Mouse (Mus musculus) liver, embryonic 12.5 days (tissue): Measurements from ENCODE around the gene Slx1b. TPM values are rescaled to one million over a fixed set of nuclear protein-coding genes. Genes with fewer than 3 reads are reported as not detected.
"Not testable (repeated sequence)": the region's sequence is repeated elsewhere in the genome, so short reads cannot be mapped to it uniquely, and the experiment has no call there.

Experiments used
- ATAC-seq: fragments of 200-750 bp; cut with Nextera tagmentation; 2 replicates; pipeline ENCODE4 v1.8.0; 2017; ENCODE audit warnings: moderate number of reproducible peaks, mild to moderate bottlenecking, moderate library complexity
- H3K27ac ChIP-seq: fragments of 300-500 bp; sonication (generic); 2 replicates; pipeline ENCODE4 v1.5.1; 2016; ENCODE audit warnings: mild to moderate bottlenecking
- H3K27me3 ChIP-seq: fragments of 300-500 bp; sonication (generic); replicated peaks from 2 replicates; pipeline ENCODE4 v1.6.1; 2016; ENCODE audit warnings: mild to moderate bottlenecking, moderate library complexity
- H3K36me3 ChIP-seq: fragments of 300-500 bp; sonication (generic); 2 replicates; pipeline ENCODE4 v1.6.1; 2016; ENCODE audit warnings: mild to moderate bottlenecking, moderate library complexity
- H3K4me1 ChIP-seq: fragments of 300-500 bp; sonication (generic); 2 replicates; pipeline ENCODE4 v1.6.1; 2016
- H3K4me2 ChIP-seq: fragments of 300-500 bp; sonication (generic); 2 replicates; pipeline ENCODE4 v1.6.1; 2016; ENCODE audit warnings: mild to moderate bottlenecking, moderate library complexity
- H3K4me3 ChIP-seq: fragments of 300-500 bp; sonication (generic); 2 replicates; pipeline ENCODE4 v1.5.1; 2016; ENCODE audit warnings: mild to moderate bottlenecking, moderate library complexity
- H3K9ac ChIP-seq: fragments of 300-500 bp; sonication (generic); 2 replicates; pipeline ENCODE4 v1.6.1; 2016; ENCODE audit warnings: mild to moderate bottlenecking, moderate library complexity
- H3K9me3 ChIP-seq: fragments of 300-500 bp; sonication (generic); replicated peaks from 2 replicates; pipeline ENCODE4 v1.6.1; 2016; ENCODE audit warnings: mild to moderate bottlenecking, moderate library complexity
- WGBS: fragments of 180-500 bp; shearing (Covaris S2); methylation state at CpG from one replicate; pipeline ENCODE4 v1.1.7; 2016; ENCODE audit not compliant: insufficient replicate concordance; 5-methylcytosine and 5-hydroxymethylcytosine counted together
- polyA plus RNA-seq: library from polyadenylated mRNA; unstranded; fragments of >200 nt; fragmentation: Nextera tagmentation; extraction: Ambion mirVana; gene quantifications from 2 replicates; pipeline ENCODE4 v1.2.1, GENCODE M21; 2016

Gene Slx1b
- polyA plus RNA-seq: 4.5 and 5.1 TPM in 2 replicates

DNA sequence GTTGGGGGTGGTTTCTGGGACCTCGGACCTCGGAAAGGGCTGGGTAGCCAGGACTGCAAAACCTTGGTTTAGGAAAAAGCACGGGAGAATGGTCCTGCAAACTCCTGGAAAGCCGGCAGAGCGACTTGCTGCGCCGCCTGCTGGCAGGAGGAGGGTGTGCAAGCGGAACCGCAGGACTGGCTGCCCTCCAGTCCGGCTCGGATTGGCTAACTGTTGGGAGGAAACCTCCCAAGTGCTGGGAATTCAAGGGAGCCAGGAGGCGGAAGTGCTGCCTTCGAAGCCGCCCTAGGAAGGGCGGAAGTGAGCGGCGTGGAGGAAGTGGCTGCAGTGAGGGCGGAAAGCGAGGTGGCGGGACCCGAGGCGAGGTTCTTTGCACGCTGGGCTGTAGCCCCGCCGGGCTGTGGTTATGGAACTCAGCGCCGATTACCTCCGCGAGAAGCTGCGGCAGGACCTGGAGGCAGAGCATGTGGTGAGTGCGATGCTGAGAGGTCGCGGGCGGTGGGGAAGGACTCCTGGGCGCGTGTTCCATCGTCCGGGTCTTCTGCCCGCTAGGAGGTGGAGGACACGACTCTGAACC is at the start of gene Slx1b:
Gene Slx1b, minus strand, starts transcription at position 154 of the 577 bp plus-strand sequence.
- peak; percentile 95 for ATAC-seq
- Histone ChIP-seq H3K36me3 (peaks cover 47% of the 10 kb centered on the region), H3K4me3 (peak within 1 kb of the TSS; percentile 92), H3K9me3 (no peaks in the 10 kb centered on the region), H3K4me2 (peak within 1 kb of the TSS; percentile 95), H3K27ac (peak within 1 kb of the TSS; percentile 91), H3K4me1 (peaks cover 59% of the 10 kb centered on the region), H3K9ac (peak within 1 kb of the TSS; percentile 88), H3K27me3 (no peaks in the 10 kb centered on the region)
- WGBS: under 1% methylated on average over 40 of the region's 40 CpGs

DNA sequence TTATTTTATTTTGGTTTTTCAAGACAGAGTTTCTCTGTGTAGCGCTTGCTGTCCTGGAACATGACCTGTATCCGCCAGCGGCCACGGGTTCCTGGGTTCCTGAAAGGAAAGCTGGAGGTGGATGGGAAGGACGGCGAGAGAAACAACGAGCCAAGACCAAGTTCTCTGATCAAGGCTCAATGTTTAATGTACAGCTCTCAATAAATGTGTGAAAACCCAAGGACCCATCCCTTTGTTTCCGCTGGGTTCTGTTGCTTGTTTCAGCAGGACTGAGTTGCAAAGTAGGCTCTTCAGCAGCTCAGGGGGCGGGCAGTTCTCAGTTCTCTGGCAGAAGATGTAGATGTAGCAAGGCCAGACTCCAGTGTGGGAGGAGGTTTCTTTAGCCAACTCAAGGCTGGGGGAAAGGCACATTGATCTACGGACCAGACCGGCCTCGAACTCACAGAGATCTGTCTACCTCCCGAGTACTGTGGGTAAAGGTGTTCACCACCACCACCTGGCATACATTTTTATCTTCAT is 46.4 kb upstream of the Slx1b start:
- Histone ChIP-seq H3K4me1 (peaks cover 9% of the 10 kb centered on the region; the same call in 1 of the 2 replicates), H3K36me3 (no peaks in the 10 kb centered on the region), H3K4me3 (no peak overlapping the region), H3K27ac (no peak overlapping the region), H3K9me3 (no peaks in the 10 kb centered on the region), H3K4me2 (no peak overlapping the region), H3K9ac (no peak overlapping the region), H3K27me3 (no peaks in the 10 kb centered on the region)
- no peak for ATAC-seq
- WGBS: 81% methylated on average over 13 of the region's 13 CpGs

DNA sequence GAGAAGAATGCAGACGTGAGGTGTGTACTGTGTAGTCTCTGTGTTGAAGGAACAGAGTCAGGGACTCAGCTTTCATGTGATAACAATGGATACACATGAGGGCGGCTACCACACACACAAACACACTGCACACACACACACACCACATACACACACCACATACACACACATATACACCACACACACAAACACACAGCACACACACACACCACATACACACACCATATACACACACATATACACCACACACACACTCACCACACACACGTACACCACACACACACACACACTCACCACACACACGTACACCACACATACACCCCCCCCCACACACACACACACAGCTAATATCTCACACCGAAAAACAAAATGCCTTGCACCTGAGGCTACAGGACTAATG is 45.9 kb upstream of the Slx1b start:
- Histone ChIP-seq H3K9me3 (no peaks in the 10 kb centered on the region), H3K9ac (no peak overlapping the region), H3K4me3 (no peak overlapping the region), H3K27ac (no peak overlapping the region), H3K27me3 (no peaks in the 10 kb centered on the region), H3K4me1 (peaks cover 8% of the 10 kb centered on the region; the same call in 1 of the 2 replicates), H3K4me2 (no peak overlapping the region), H3K36me3 (no peaks in the 10 kb centered on the region)
- 70% methylated on average over 5 of the region's 5 CpGs for WGBS
- no peak for ATAC-seq

DNA sequence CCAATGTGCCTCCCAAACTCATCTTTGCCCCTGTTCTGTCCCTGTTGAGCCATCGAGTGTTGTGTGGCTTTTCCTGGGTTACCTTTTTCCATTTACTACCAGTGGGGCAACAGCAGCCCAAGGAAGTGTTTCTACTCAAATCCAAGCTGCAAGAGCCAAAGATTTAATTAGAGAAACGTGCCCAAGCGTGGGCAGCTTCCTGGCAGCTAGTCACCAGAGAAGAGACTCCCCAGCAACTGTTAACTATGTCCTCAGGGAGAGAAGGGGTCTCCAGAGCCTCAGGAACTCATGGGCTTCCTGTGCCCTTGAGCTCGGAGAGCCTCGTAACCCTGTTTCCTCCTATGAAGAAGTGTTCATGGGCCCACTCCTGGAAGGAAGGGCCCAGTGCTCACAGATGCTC is 45.4 kb upstream of the Slx1b start:
- Histone ChIP-seq H3K4me2 (no peak overlapping the region), H3K27ac (no peak overlapping the region), H3K4me3 (no peak overlapping the region), H3K36me3 (no peaks in the 10 kb centered on the region), H3K27me3 (no peaks in the 10 kb centered on the region), H3K9ac (no peak overlapping the region), H3K4me1 (peaks cover 3% of the 10 kb centered on the region; the same call in 1 of the 2 replicates), H3K9me3 (no peaks in the 10 kb centered on the region)
- no peak for ATAC-seq
- WGBS: 57% methylated on average over 5 of the region's 5 CpGs

DNA sequence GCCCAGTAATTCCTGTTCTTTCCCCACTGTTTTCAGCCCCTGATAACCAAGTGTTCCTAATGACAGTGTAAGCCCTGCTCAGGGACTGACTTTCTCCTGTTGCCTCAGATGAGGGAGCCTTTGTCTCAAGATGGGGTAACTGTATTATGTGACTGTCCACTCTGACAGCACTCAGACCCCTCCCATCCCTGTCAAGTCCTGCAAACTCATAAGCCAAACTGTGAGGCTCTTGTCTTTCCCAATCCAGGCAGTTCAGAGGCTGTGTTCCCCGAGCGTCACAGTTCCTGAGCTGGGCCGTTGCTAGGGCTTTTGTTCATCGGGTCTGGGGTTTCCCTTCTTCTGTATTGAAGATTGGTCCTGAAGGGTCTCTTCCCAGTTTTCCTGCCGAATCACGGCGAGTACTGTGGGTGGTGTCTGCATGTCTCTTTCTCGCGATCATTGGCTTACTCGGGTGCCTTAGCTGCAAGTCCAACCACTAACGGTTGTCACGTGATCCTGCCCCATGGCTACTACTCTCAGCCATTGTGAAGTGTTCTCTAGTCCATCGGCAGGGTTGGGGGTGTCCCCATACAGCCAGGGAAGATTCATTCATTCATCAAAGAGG is 44.6 kb upstream of the Slx1b start:
- 76% methylated on average over 13 of the region's 13 CpGs for WGBS

DNA sequence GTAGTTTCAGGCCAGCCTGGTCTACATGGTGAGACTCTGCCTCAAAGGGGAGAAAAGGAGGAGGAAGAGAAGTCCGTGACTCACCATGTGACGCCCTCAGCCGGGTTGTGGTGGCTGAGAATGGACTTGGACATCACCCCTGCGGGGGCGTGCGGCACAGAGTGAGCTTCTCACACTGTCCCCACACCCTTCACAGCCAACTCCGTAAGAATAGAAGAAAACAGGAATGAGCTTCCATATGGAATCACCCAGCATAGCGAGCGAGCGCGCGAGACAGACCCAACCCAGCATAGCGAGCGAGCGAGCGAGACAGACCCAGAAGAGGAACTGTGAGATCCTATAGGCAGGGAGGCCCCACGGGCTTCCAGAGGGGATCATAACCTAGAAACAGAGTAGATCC is 44.0 kb upstream of the Slx1b start:
- no peaks in the 10 kb centered on the region for H3K36me3 ChIP-seq
- no peak overlapping the region for H3K27ac ChIP-seq
- H3K4me1 ChIP-seq: no peaks in the 10 kb centered on the region
- H3K9ac ChIP-seq: no peak overlapping the region
- H3K27me3 ChIP-seq: no peaks in the 10 kb centered on the region
- no peaks in the 10 kb centered on the region for H3K9me3 ChIP-seq
- no peak overlapping the region for H3K4me2 ChIP-seq
- WGBS: 73% methylated on average over 17 of the region's 17 CpGs
- no peak for ATAC-seq
- no peak overlapping the region for H3K4me3 ChIP-seq

More for the DNA sequence above, 44.6 kb upstream of the Slx1b start:
- H3K27ac ChIP-seq: no peak overlapping the region
- no peaks in the 10 kb centered on the region for H3K27me3 ChIP-seq
- H3K4me1 ChIP-seq: no peaks in the 10 kb centered on the region
- H3K4me2 ChIP-seq: no peak overlapping the region
- H3K9me3 ChIP-seq: no peaks in the 10 kb centered on the region
- no peak for ATAC-seq
- H3K9ac ChIP-seq: no peak overlapping the region
- no peak overlapping the region for H3K4me3 ChIP-seq
- H3K36me3 ChIP-seq: no peaks in the 10 kb centered on the region

DNA sequence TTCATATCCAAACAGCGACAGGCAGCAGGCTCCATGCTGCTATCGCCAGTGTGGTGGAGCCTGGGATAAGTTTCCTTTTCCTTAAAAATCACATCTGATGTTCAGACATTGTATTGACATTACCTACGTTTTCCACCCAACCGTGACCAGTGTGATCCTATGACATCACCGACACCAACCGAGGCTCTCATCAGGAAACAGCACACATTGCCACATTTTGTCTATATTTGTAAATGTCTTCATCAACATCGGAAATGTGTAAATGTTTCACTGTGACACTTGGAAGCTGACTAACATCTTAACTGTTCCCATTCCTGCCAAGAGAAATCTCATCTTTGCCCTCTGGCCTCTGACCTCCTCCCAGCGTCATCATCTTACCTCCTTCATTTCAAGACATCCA is 40.5 kb upstream of the Slx1b start:
- no peak overlapping the region for H3K4me3 ChIP-seq
- H3K9ac ChIP-seq: no peak overlapping the region
- H3K27ac ChIP-seq: no peak overlapping the region
- H3K4me2 ChIP-seq: no peak overlapping the region
- no peaks in the 10 kb centered on the region for H3K9me3 ChIP-seq
- H3K27me3 ChIP-seq: no peaks in the 10 kb centered on the region
- WGBS: 75% methylated on average over 8 of the region's 8 CpGs
- H3K4me1 ChIP-seq: no peaks in the 10 kb centered on the region
- ATAC-seq: no peak
- no peaks in the 10 kb centered on the region for H3K36me3 ChIP-seq

DNA sequence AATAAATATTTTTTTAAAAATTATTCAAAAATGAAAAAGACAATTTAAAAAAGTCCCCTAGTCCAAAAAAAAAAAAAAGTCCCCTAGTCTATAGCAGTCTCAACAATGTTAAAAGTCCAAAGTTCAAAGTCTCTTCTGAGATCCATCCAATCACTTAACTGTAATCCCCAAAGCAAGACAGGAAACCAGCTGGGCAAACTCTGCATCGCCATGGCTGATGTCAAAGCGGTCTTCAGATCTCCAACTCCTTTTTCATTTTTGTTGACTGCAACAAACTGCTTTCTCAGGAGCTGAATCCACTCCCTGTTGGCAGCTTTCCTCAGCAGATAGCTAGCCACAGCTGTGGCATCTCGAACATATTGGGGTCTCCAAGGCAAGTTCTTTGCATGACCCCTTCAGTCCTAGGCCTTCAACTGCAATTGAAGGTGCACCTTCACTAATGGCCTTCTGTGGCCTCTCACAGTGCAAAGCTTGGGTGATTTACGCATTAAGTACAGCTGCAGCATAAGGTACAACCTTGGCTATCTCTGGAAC is 34.7 kb upstream of the Slx1b start:
- not testable (repeated sequence) for H3K4me2 ChIP-seq, H3K27me3 ChIP-seq, H3K36me3 ChIP-seq, H3K9ac ChIP-seq, H3K4me3 ChIP-seq, H3K27ac ChIP-seq, H3K4me1 ChIP-seq, H3K9me3 ChIP-seq, ATAC-seq
- 63% methylated on average over 4 of the region's 4 CpGs for WGBS

DNA sequence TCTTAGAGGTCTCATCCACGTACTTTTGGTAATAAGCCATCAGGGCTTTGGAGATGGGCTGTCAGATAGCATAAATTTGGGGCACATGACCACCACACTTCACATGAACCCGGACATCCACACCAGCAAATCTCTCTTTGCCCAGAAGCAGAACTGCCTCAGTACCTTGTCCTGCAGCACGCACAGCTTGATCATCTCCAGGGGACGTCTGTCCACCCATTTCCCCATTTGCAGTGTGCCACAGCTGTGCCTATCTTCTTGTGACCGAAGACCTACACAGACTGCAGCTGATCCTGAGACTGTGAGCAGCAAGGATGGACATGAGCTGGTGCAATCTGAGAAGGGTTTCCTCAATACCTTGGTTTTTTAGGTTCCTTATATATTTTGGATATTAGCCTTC is 30.1 kb upstream of the Slx1b start:
- H3K27me3 ChIP-seq: no peaks in the 10 kb centered on the region
- no peak for ATAC-seq
- peaks cover 7% of the 10 kb centered on the region; the same call in 1 of the 2 replicates for H3K9me3 ChIP-seq
- H3K9ac ChIP-seq: no peak overlapping the region
- WGBS: 46% methylated on average over 5 of the region's 5 CpGs
- no peaks in the 10 kb centered on the region for H3K4me1 ChIP-seq
- no peak overlapping the region for H3K4me3 ChIP-seq
- no peaks in the 10 kb centered on the region for H3K36me3 ChIP-seq
- no peak overlapping the region for H3K4me2 ChIP-seq
- H3K27ac ChIP-seq: no peak overlapping the region

DNA sequence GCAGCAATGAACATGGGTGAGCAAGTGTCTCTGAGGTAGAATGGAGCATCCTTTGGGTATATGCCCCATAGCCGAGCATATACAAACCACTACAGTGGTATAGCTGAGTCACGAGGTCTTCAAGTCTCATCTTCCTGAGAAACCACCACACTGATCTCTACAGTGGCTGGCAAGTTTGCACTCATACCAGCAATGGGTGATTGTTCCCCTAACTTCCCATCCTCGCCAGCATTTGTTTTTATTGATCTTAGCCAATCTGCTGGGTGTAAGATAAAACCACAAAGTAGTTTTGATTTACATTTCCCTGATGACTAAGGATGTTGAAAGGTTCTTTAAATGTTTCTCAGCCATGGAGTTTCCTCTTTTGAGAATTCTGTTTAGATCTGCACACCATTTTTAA is 29.5 kb upstream of the Slx1b start:
- Histone ChIP-seq H3K36me3 (no peaks in the 10 kb centered on the region), H3K4me1 (no peaks in the 10 kb centered on the region), H3K9me3 (peaks cover 7% of the 10 kb centered on the region; the same call in 1 of the 2 replicates), H3K27me3 (no peaks in the 10 kb centered on the region), H3K27ac (no peak overlapping the region), H3K9ac (no peak overlapping the region), H3K4me2 (no peak overlapping the region), H3K4me3 (no peak overlapping the region)
- no peak for ATAC-seq
- WGBS: 41% methylated on average over 3 of the region's 3 CpGs

DNA sequence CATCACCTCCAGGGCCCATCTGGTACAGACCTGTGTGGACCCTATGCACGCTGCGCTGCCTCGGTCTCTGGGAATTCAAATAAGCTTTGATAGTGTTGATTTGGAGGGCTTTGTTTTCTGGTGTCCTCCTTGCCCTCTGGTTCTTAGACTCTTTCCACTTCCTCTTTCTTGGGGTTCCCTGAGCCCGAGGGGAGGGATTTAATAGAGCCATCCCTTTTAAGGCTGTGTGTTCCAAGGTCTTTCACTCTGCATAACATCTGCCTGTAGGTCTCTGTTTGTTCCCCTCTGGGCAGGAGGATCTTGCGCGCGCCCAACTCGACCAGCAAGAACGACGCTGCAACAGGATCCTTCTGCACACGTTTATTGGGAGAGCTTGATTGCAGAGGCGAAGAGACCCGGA is 26.1 kb upstream of the Slx1b start:
- H3K9me3 ChIP-seq: peaks cover 7% of the 10 kb centered on the region; the same call in 1 of the 2 replicates
- WGBS: 77% methylated on average over 13 of the region's 13 CpGs
- H3K36me3 ChIP-seq: no peaks in the 10 kb centered on the region
- H3K27me3 ChIP-seq: no peaks in the 10 kb centered on the region
- no peak for ATAC-seq
- H3K9ac ChIP-seq: no peak overlapping the region
- no peak overlapping the region for H3K4me3 ChIP-seq
- H3K4me2 ChIP-seq: no peak overlapping the region
- H3K4me1 ChIP-seq: no peaks in the 10 kb centered on the region
- H3K27ac ChIP-seq: no peak overlapping the region

DNA sequence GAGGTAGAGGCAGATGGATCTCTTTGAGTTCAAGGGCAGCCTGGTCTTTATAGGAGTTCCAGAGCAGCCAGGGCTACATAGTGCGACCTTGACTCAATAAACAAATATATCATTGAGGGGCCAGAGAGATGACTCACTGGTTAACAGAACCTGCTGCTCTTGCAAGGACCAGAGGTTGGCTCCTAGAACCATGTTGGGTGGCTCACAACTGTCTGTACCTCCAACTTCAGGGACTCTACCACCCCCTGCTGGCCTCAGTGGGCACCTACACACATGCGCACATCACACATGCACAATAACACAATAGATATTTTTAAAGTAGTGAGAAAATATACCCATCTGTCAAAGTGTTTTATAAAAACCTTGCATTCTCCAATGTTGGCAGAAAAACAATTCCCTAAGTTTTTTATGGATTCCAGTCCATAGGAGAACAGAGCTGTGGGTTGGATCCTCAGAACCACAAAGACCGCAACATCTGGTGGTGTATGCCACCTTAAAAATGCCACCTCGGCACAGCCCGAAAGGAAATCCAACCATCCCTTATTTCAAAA is 23.3 kb upstream of the Slx1b start:
- Histone ChIP-seq H3K4me3 (no peak overlapping the region), H3K9me3 (peaks cover 7% of the 10 kb centered on the region; the same call in 1 of the 2 replicates), H3K4me2 (no peak overlapping the region), H3K4me1 (no peaks in the 10 kb centered on the region), H3K36me3 (no peaks in the 10 kb centered on the region), H3K27ac (no peak overlapping the region), H3K9ac (no peak overlapping the region), H3K27me3 (no peaks in the 10 kb centered on the region)
- ATAC-seq: no peak
- 86% methylated on average over 5 of the region's 5 CpGs for WGBS
